Mouse (Mus musculus) urinary bladder, adult 18-20 months (tissue): ENCODE data around the gene Clic4.

Experiments
- DNase-seq, 2 experiments: peaks; one replicate each; pipeline ENCODE4 v3.0.0; 2022; ENCODE audit warnings: low spot score in 2 of 2, mixed read lengths in 2 of 2

The Clic4 gene

DNA sequence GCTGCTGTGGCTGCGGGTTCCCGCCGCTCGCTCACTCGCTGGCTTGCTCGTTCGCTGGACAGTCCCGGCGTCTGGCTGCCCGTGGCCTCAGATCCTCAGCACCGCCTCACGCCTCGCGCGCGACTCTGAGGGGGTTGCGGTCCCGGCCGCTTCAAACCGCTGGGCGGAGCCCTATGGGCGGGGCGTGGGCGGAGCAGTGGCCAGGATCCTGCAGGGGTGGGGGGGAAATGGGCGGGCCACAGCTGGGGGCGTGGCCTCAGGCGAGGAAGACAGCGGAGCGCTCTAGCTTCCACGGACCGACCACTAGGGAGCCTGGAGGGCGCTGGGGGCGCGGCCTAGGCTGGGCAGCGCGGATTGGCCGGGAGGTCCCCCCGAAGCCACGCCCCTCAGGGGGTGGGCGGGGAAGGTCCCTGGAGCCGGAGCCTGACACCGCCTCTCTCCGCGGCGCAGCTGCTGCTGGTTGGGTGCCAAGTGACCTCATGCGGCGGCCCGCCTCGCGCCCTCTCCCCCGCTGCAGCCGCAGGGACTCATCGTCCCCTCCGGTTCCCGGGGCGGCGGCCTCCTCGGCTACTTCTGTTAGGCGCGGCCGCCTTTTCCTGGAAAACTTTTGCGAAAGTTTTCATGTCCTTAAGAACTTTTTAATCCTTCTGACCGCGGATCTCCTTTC lies at the start of gene Clic4:
Gene Clic4, minus strand, starts transcription at position 175 of the 667 bp plus-strand sequence.
- peak; percentile 98 to 100 for DNase-seq

DNA sequence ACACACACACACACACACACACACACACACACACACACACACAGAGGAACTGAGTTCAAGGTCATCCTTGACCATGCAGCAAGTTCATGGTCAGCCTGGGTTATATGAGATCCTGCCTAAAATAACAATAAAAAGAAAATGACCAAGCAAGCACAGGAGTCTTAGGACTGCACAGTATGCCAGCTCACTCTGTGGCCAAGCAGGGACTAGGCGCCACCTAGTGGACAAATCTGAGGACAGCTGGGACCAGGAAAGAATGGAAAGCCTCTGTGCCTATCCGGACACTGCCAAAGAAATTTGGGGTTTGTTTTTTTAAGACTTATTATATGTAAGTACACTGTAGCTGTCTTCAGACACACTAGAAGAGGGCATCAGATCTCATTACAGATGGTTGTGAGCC lies 45.4 kb upstream of the Clic4 start:
- DNase-seq, result peak in 1 of 2 experiments; percentile 55

- no peak for DNase-seq
Measured at GRCm38 (mm10) chr4:135317539-135317938, 44.9 kb upstream of the Clic4 start.

GRCm38 (mm10) chr4:135315287-135315686 lies 42.7 kb upstream of the Clic4 start:
- DNase-seq, result no peak

- DNase-seq, result no peak
Measured at GRCm38 (mm10) chr4:135314419-135314832, 41.8 kb upstream of the Clic4 start.

DNA sequence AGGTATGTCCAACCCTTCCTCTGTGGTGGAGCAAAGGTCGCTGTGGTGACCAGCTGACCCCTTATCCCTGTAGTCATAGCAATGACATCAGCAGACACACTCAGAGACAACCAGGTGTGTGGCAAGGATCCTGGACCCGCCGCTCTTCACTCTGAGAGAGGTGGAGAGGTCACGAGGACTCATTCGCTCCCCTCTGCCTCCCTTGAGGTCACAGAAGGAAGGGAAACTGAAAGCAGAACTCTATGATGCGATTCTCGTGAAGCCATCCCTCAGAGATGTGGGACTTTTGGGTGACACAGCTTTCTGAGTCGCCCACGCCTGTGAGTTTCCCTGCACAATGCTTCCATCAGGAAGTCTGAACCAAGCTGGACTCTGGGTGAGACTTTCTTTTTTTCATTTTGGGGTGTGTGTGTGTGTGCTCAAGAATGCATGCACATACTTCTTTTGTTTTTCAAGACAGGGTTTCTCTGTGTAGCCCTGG lies 41.2 kb upstream of the Clic4 start:
- no peak for DNase-seq

DNA sequence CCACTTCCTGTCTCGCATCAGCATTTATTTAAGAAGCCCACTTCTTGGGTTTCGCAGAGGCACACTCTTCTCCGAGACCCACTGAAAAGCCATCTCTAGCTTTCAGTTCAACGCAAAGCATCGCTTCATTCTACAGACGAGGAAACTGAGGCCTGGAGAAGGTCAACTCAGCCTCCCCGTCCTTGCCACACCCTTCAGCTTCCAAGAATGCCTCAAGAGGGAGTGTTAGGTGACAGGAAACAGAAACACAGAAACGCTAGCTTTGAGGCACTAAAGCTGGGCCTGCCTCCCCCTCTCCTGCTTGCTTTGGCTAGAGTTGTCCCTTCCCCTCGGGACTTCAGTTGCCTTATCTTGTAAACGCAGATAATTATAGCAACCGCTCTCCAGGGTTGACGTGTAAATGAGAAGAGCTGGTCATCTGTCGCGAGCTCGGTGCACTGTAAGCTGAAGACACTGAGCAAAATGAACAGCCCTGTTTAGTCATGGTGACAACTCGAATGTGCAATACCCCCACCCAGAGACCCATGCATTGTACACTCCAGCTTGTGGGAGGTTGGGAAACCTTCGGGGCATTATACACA lies 40.6 kb upstream of the Clic4 start:
- DNase-seq, result no peak

GRCm38 (mm10) chr4:135312706-135313105 lies 40.1 kb upstream of the Clic4 start:
- DNase-seq, result no peak

GRCm38 (mm10) chr4:135310371-135310770 lies 37.8 kb upstream of the Clic4 start:
- no peak for DNase-seq

DNA sequence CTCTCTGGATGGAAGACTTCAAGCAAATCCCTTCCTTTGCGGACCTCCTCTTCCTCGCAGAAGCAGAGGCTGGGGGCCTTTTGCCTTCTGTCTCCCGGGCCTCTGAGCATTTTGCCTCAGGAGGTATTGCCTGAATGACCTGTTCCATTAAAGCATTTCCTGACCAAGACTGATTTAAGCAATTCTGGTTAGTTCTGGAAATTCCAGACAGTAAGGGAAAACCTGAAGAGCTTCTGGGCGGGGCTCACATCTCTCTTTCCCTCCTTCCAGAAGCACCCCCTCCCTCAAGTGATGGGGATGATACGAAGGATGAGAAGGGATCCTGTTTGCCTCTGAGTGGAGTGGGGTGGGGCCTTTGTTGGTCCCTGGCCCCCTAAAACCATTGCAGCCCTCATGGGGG lies 37.1 kb upstream of the Clic4 start:
- DNase-seq, result no peak

DNA sequence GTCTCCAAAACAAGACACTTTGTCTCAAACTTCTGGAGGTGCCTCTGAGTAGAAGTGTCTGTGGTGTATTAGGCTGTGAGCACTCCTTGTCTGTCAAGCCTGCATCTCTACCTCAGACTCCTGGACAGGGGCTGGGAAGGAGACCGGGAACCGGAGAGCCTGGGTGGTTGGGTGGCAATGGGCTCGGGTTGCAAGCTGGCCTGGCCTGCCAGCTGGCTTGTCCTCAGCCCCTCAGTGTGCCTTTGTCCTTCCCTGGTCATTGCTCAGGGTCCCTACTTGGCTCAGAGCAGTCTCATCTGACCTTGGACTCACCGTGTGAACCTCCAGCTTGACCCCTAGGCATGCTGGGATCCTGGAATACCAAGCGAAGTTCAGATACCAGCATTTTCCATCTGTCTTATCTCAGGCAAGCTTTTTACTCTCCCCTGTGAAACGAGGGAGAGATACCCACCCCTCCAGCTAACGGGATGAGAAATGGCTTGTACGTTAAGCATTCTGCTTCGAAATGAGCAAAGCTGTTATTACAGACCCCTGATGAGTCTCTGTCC lies 36.6 kb upstream of the Clic4 start:
- no peak for DNase-seq

DNA sequence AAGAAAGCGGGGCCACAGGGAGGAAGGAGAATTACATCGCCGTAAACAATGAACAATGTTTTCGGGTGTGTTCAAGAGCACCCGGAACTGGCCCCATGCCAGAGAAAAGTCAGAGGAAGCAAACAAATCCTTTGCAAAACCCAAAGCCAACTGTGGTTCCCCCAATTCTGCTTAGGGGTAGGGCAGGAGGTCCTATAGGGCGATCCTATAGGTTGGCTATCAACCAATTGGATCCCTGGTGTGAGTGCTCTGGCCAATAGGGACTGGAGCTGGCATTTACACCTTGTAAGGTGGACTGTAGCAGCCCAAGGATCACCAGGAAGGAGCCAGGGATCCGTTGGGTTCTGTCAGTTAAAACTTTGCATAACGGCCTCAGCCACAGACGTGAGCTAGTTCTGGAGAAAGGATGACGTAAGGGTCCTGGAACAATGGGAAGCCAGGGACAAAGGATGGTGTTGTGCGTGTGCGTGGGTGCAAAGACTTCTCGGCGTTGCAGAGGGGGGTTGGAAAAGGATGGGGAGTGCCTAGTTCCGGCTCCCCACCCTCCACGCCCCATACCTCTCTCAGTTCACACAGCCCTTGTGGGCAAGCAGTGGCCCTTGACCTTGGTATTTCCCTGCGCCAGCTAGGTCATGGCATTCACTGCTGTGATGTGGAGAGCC lies 34.5 kb upstream of the Clic4 start:
- DNase-seq, result no peak

DNA sequence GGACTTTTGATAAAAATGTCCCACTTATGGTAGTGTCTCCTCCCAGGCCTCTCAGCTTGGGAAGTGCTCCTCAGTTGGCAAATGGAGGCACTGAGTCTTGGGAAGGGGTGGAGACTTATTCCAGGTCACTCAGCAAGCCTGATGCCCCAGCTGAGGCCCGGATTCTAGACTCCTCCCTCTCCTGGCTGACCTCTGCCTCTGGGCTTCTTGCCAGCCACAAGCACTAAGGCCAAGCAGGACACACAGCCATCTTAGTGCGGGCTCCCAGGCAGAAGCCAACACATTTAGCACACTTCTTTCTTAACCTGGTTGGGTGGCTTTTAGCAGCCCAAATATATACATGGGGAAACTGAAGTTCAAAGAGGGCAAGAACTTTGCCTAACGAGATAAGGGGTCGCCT lies 33.9 kb upstream of the Clic4 start:
- no peak for DNase-seq

DNA sequence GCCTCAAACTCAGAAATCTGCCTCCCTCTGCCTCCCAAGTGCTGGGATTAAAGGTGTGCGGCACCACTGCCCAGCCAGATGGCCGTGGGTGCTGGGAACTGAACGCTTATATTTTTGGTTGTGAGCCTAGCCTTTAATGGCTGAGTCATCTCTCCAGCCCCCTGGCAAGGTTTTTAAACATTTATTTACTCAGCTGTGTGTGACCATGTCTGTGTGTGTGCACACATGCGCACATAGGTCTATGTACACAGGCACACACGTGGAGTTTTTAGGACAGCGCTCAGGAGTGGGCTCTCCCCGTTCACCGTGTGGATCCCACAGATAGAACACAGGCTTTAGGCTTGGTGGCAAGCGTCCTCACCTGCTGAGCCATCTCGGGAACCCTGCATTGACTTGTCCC lies 29.6 kb upstream of the Clic4 start:
- DNase-seq, result no peak

- DNase-seq, result no peak
Measured at GRCm38 (mm10) chr4:135301166-135301565, 28.6 kb upstream of the Clic4 start.

GRCm38 (mm10) chr4:135300248-135301041 lies 27.8 kb upstream of the Clic4 start:
- DNase-seq, result no peak

- no peak for DNase-seq
Measured at GRCm38 (mm10) chr4:135298680-135299079, 26.1 kb upstream of the Clic4 start.

- DNase-seq, result no peak
Measured at GRCm38 (mm10) chr4:135297931-135298546, 25.4 kb upstream of the Clic4 start.

GRCm38 (mm10) chr4:135297146-135297545 lies 24.5 kb upstream of the Clic4 start:
- DNase-seq, result no peak

- no peak for DNase-seq
Measured at GRCm38 (mm10) chr4:135296565-135296964, 24.0 kb upstream of the Clic4 start.

DNA sequence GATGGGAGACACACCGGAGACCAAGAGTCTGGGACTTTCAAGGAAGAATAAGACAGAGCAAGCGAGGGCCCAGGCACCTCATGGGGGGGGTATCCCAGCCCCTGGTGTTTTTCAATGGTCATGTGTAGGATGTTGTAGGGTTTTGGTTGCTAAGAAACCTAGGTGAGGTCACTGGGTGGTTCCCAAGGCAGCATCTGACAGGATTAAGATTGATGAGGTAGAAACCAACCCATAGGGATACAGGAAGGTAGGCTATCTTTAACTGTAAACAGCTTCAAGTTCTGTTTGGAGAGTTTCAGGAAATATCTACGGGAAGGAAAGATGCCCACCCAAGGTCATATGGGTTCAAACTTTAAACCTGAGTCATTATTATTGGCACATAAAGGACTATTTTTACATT lies 21.2 kb upstream of the Clic4 start:
- DNase-seq, result no peak
